Mouse (Mus musculus) liver, embryonic 13.5 days (tissue): Measurements from ENCODE around the gene Stra6. TPM values are rescaled to one million over a fixed set of nuclear protein-coding genes. Genes with fewer than 3 reads are reported as not detected.

Experiments
- ATAC-seq: fragments of 200-750 bp; cut with Nextera tagmentation; 2 replicates; pipeline ENCODE4 v1.8.0; 2017; ENCODE audit warnings: low read depth, mild to moderate bottlenecking, moderate number of reproducible peaks, moderate library complexity
- DNase-seq: peaks from one replicate; pipeline ENCODE4 v3.0.0; 2022
- H3K27ac ChIP-seq: fragments of 300-500 bp; sonication (generic); 2 replicates; pipeline ENCODE4 v1.5.1; 2015; ENCODE audit warnings: moderate library complexity, mild to moderate bottlenecking, inconsistent platforms
- H3K27me3 ChIP-seq: fragments of 300-500 bp; sonication (generic); 2 replicates; pipeline ENCODE4 v1.6.1; 2015; ENCODE audit warnings: mild to moderate bottlenecking, inconsistent platforms
- H3K36me3 ChIP-seq: fragments of 300-500 bp; sonication (generic); 2 replicates; pipeline ENCODE4 v1.6.1; 2015; ENCODE audit warnings: mild to moderate bottlenecking, inconsistent platforms
- H3K4me1 ChIP-seq: fragments of 300-500 bp; sonication (generic); replicated peaks from 2 replicates; pipeline ENCODE4 v1.6.1; 2015; ENCODE audit warnings: inconsistent platforms
- H3K4me2 ChIP-seq: fragments of 300-500 bp; sonication (generic); 2 replicates; pipeline ENCODE4 v1.6.1; 2015; ENCODE audit warnings: inconsistent platforms, mild to moderate bottlenecking, moderate library complexity
- H3K4me3 ChIP-seq: fragments of 300-500 bp; sonication (generic); replicated peaks from 2 replicates; pipeline ENCODE4 v1.5.1; 2015; ENCODE audit warnings: mild to moderate bottlenecking, inconsistent platforms
- H3K9ac ChIP-seq: fragments of 300-500 bp; sonication (generic); 2 replicates; pipeline ENCODE4 v1.6.1; 2015; ENCODE audit warnings: mild to moderate bottlenecking, inconsistent platforms
- H3K9me3 ChIP-seq: fragments of 300-500 bp; sonication (generic); replicated peaks from 2 replicates; pipeline ENCODE4 v1.6.1; 2016; ENCODE audit warnings: inconsistent platforms
- WGBS: fragments of 180-500 bp; shearing (Covaris S2); methylation state at CpG from one replicate; pipeline ENCODE4 v1.1.7; 2015; ENCODE audit not compliant: insufficient replicate concordance; 5-methylcytosine and 5-hydroxymethylcytosine counted together
- polyA plus RNA-seq: library from polyadenylated mRNA; unstranded; fragments of >200 nt; fragmentation: Nextera tagmentation; extraction: Ambion mirVana; gene quantifications from 2 replicates; pipeline ENCODE4 v1.2.1, GENCODE M21; 2015

The Stra6 gene
- polyA plus RNA-seq, result 0.05 and 0.35 TPM in 2 replicates

DNA sequence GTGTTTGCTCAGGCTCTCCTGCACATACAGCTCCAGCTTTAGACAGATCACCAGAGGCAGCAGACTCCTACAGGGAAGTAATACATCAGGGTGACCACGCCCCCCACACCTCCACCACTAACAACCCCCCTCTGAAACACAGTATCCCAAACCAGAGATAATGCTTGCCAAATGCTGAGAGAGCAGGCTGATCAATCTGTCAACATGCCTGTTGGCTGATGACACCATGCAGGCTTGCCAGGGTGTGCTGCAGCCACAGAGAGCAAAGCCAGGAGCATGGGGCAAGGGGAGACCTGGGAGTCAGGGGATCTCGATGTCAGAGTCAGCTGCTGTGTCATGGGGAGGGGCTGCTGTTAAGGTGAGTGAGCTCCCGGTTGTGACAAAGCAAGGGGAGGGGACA lies at the start of gene Stra6:
Gene Stra6, plus strand, starts transcription at position 258 of the 400 bp plus-strand sequence.
- Histone ChIP-seq H3K4me1 (peaks cover 6% of the 10 kb centered on the region; the same call in 1 of the 2 replicates), H3K27me3 (peaks cover 12% of the 10 kb centered on the region), H3K9me3 (no peaks in the 10 kb centered on the region), H3K4me3 (no peak within 1 kb of the TSS), H3K4me2 (no peak within 1 kb of the TSS), H3K36me3 (no peaks in the 10 kb centered on the region), H3K27ac (no peak within 1 kb of the TSS), H3K9ac (no peak within 1 kb of the TSS)
- WGBS, result 14% methylated on average over 3 of the region's 3 CpGs
- DNase-seq (no peak), ATAC-seq (no peak)

DNA sequence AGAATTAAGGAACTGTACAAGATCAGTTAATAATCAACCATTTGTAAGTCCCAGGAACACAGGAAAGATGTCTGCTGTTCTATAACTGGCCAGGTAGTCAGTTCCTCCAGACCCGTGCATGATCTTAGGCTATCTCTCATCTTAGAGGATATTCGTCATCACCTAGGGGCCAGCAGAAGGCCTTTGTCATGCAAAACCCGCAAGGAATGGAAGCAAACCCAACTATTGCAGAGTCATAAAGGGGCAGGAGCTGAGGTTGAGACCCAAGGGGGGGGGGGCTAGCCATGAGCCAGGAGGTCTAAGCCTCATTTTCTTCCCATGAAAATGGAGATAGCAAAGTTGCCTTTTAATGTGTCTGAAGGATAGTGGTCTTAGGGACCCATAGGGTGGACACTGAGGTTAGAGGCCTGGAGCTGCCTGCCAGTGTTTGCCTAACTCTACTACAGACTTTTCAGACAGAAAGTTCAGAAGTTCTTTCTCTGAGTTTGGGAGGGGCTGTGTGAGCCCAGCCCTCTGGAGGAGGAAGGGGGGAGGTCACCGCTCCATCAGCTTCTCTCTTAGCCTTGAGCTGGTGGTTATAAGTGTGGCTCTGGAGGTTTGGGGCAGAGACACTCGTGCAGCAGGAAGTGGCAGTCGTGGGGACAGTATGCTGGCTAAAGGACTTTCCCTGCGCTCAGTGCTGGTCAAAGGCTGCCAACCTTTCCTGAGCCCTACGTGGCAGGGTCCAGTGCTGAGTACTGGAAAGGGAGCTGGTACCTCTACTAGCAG lies 49.0 kb upstream of the Stra6 start:
- H3K27ac ChIP-seq, result no peak overlapping the region
- no peak overlapping the region for H3K4me2 ChIP-seq
- no peak overlapping the region for H3K4me3 ChIP-seq
- H3K4me1 ChIP-seq, result no peaks in the 10 kb centered on the region
- ATAC-seq (no peak), DNase-seq (no peak)
- H3K9ac ChIP-seq, result no peak overlapping the region
- no peaks in the 10 kb centered on the region for H3K9me3 ChIP-seq
- WGBS, result 30% methylated on average over 8 of the region's 8 CpGs
- H3K36me3 ChIP-seq, result no peaks in the 10 kb centered on the region
- no peaks in the 10 kb centered on the region; the same call in 1 of the 2 replicates for H3K27me3 ChIP-seq

GRCm38 (mm10) chr9:58015856-58016255 lies 47.7 kb upstream of the Stra6 start:
- Histone ChIP-seq H3K36me3 (no peaks in the 10 kb centered on the region), H3K9ac (no peak overlapping the region), H3K4me3 (no peak overlapping the region), H3K27ac (no peak overlapping the region), H3K9me3 (no peaks in the 10 kb centered on the region), H3K4me1 (no peaks in the 10 kb centered on the region), H3K27me3 (no peaks in the 10 kb centered on the region; the same call in 1 of the 2 replicates), H3K4me2 (no peak overlapping the region)
- WGBS, result 68% methylated on average over 6 of the region's 6 CpGs
- ATAC-seq, result no peak
- no peak for DNase-seq

DNA sequence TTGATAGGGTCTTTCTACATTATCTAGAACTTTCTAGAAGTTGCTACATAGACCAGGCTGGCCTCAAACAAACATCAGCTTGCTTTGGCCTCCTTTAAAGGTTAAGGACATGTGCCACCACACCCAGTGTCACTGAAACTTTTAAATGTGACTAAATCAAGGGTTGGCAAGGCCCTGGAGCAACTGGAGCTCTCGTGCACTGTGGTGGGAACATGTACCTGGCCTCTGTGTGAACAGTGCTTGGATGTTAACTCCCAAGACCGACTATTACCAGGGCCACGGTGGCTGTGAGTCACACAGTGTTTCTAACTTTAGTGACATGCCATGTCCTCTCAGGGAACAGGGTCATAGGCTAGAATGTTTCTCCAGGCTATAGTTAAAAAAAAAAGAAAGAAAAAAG lies 46.6 kb upstream of the Stra6 start:
- Histone ChIP-seq H3K27me3 (no peaks in the 10 kb centered on the region; the same call in 1 of the 2 replicates), H3K4me3 (no peak overlapping the region), H3K36me3 (no peaks in the 10 kb centered on the region), H3K4me2 (no peak overlapping the region), H3K27ac (no peak overlapping the region), H3K9ac (no peak overlapping the region), H3K9me3 (no peaks in the 10 kb centered on the region), H3K4me1 (no peaks in the 10 kb centered on the region)
- DNase-seq (no peak), ATAC-seq (no peak)
- 55% methylated on average over 3 of the region's 3 CpGs for WGBS

GRCm38 (mm10) chr9:58018385-58018784 lies 45.2 kb upstream of the Stra6 start:
- WGBS, result 56% methylated on average over 5 of the region's 5 CpGs
- no peak overlapping the region for H3K4me3 ChIP-seq
- H3K36me3 ChIP-seq, result no peaks in the 10 kb centered on the region
- H3K9me3 ChIP-seq, result no peaks in the 10 kb centered on the region
- H3K4me2 ChIP-seq, result no peak overlapping the region
- no peak for ATAC-seq
- DNase-seq, result no peak
- H3K9ac ChIP-seq, result no peak overlapping the region
- H3K27ac ChIP-seq, result no peak overlapping the region
- H3K4me1 ChIP-seq, result no peaks in the 10 kb centered on the region
- H3K27me3 ChIP-seq, result no peaks in the 10 kb centered on the region

DNA sequence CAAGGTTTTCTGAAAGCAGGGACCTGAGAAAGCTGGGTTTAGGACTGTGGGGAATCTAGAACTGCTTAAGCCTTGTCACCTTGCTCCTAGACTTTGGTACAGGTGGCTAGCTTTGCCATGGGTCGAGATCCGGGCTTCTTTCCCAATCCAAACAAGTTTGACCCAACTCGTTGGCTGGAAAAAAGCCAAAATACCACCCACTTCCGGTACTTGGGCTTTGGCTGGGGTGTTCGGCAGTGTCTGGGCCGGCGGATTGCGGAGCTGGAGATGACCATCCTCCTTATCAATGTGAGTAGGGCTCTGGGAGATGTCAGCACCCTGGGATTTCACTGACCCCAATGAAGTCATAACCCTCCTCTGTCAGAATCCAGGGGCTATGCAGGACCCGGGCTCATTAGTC lies 37.6 kb upstream of the Stra6 start:
- Histone ChIP-seq H3K36me3 (no peaks in the 10 kb centered on the region), H3K4me3 (no peak overlapping the region), H3K4me1 (no peaks in the 10 kb centered on the region), H3K27ac (no peak overlapping the region), H3K9me3 (no peaks in the 10 kb centered on the region), H3K9ac (no peak overlapping the region), H3K4me2 (no peak overlapping the region), H3K27me3 (no peaks in the 10 kb centered on the region)
- DNase-seq (no peak), ATAC-seq (no peak)
- WGBS, result 62% methylated on average over 9 of the region's 9 CpGs

- no peaks in the 10 kb centered on the region for H3K4me1 ChIP-seq
- H3K36me3 ChIP-seq, result no peaks in the 10 kb centered on the region
- ATAC-seq (no peak), DNase-seq (no peak)
- H3K4me2 ChIP-seq, result no peak overlapping the region
- H3K27ac ChIP-seq, result no peak overlapping the region
- WGBS, result 27% methylated on average over 2 of the region's 2 CpGs
- H3K9ac ChIP-seq, result no peak overlapping the region
- no peak overlapping the region for H3K4me3 ChIP-seq
- no peaks in the 10 kb centered on the region for H3K27me3 ChIP-seq
- H3K9me3 ChIP-seq, result no peaks in the 10 kb centered on the region
Measured at GRCm38 (mm10) chr9:58027426-58028180, 36.0 kb upstream of the Stra6 start.

DNA sequence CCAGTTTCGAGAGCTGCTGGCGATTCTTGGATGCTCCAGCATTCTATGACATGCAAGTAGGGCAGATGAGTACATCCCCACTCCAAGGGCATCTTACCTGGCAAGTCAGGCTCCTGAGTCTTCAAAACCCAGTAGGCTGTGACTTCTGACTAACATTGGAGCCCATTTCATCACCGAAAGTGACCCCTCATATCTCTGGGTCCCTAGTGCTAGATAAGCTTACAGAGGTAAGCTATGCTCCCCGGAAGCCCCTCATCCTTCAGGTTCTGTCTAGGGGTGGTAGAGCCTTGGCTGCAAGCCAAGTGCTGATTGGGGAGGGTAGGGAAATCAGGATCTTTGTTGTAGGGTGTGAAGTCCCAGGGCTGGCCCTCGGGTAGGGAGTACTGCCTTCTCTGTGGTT lies 34.7 kb upstream of the Stra6 start:
- Histone ChIP-seq H3K36me3 (no peaks in the 10 kb centered on the region), H3K27ac (no peak overlapping the region), H3K9me3 (no peaks in the 10 kb centered on the region), H3K9ac (no peak overlapping the region), H3K4me3 (no peak overlapping the region), H3K27me3 (0 out of 2 replicates have a peak, but pooled peaks cover 3% of the 10 kb centered on the region), H3K4me1 (no peaks in the 10 kb centered on the region), H3K4me2 (no peak overlapping the region)
- WGBS, result 43% methylated on average over 5 of the region's 5 CpGs
- DNase-seq (no peak), ATAC-seq (no peak)

DNA sequence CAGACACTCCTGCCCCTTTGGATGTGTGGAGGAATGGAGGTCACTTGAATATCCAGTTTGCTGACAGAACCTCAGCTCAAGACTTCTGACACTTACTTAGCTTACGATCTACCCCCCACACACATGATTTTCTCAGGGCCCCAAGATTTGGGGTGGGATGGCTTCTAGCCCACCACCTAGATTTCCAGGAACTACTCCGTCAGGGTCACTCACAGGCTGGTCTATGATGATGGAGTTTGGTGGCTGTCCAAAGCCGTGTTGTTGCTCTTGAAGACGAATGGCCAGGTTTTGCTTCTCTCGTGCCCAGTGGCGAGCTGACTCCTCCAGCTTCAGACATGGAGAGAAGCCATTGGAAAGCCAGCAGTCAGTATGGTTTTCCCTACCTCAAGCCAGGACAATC lies 34.0 kb upstream of the Stra6 start:
- no peak for ATAC-seq
- WGBS, result 63% methylated on average over 6 of the region's 6 CpGs
- no peak for DNase-seq

DNA sequence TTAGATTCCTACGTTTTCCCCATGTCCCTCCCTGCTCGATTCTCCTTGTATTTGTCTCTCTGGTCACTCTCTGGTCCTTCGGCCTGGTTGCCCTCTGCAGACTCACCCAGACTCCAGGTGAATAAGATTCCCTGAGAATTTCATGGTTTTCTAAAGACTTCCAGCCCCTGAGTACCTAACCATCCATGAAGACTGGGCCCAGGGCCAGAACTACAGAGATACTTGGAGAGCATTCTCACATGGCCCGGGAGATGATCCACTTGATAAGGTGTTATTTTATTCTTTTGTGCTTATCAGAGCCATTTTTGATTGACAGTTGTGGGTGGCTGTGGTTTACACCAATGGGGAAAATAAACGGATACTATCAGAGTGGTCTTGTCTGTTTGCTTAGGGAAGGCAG lies 31.7 kb upstream of the Stra6 start:
- no peak for ATAC-seq
- H3K9me3 ChIP-seq, result no peaks in the 10 kb centered on the region
- WGBS, result 40% methylated on average over 5 of the region's 5 CpGs
- DNase-seq, result no peak
- H3K27me3 ChIP-seq, result peaks cover 7% of the 10 kb centered on the region; the same call in 1 of the 2 replicates
- H3K4me2 ChIP-seq, result no peak overlapping the region
- no peak overlapping the region for H3K9ac ChIP-seq
- no peak overlapping the region for H3K4me3 ChIP-seq
- no peak overlapping the region for H3K27ac ChIP-seq
- H3K4me1 ChIP-seq, result no peaks in the 10 kb centered on the region
- no peaks in the 10 kb centered on the region for H3K36me3 ChIP-seq

More for the DNA sequence above, 34.0 kb upstream of the Stra6 start:
- Histone ChIP-seq H3K36me3 (no peaks in the 10 kb centered on the region), H3K27me3 (0 out of 2 replicates have a peak, but pooled peaks cover 3% of the 10 kb centered on the region), H3K4me2 (no peak overlapping the region), H3K4me1 (no peaks in the 10 kb centered on the region), H3K4me3 (no peak overlapping the region), H3K9ac (no peak overlapping the region), H3K9me3 (no peaks in the 10 kb centered on the region), H3K27ac (no peak overlapping the region)

- no peak for DNase-seq
- H3K4me2 ChIP-seq, result no peak overlapping the region
- no peaks in the 10 kb centered on the region for H3K4me1 ChIP-seq
- no peak overlapping the region for H3K27ac ChIP-seq
- 46% methylated on average over 2 of the region's 2 CpGs for WGBS
- no peak overlapping the region for H3K4me3 ChIP-seq
- no peaks in the 10 kb centered on the region for H3K36me3 ChIP-seq
- no peak for ATAC-seq
- no peak overlapping the region for H3K9ac ChIP-seq
- H3K27me3 ChIP-seq, result peaks cover 23% of the 10 kb centered on the region
- no peaks in the 10 kb centered on the region for H3K9me3 ChIP-seq
Measured at GRCm38 (mm10) chr9:58035519-58035918, 28.1 kb upstream of the Stra6 start.
